Mouse (Mus musculus) liver, embryonic 16.5 days (tissue): ENCODE results near the gene Ctnnbl1. TPM values are rescaled to one million over a fixed set of nuclear protein-coding genes. Genes with fewer than 3 reads are reported as not detected.

Experiments
- ATAC-seq: fragments of 200-750 bp; cut with Nextera tagmentation; 2 replicates; pipeline ENCODE4 v1.8.0; 2017; ENCODE audit warnings: low read depth, mild to moderate bottlenecking, moderate number of reproducible peaks, moderate library complexity
- H3K27ac ChIP-seq: fragments of 300-500 bp; sonication (generic); 2 replicates; pipeline ENCODE4 v1.5.1; 2014; ENCODE audit warnings: mild to moderate bottlenecking, low read length
- H3K27me3 ChIP-seq: fragments of 300-500 bp; sonication (generic); 2 replicates; pipeline ENCODE4 v1.6.1; 2014; ENCODE audit warnings: low read depth, low read length, mixed read lengths; ENCODE audit not compliant: control insufficient read depth, insufficient read depth
- H3K36me3 ChIP-seq: fragments of 300-500 bp; sonication (generic); 2 replicates; pipeline ENCODE4 v1.6.1; 2014; ENCODE audit warnings: mild to moderate bottlenecking; ENCODE audit not compliant: control insufficient read depth, insufficient read depth
- H3K4me1 ChIP-seq: fragments of 300-500 bp; sonication (generic); 2 replicates; pipeline ENCODE4 v1.6.1; 2014; ENCODE audit warnings: low read depth, low read length, mixed read lengths; ENCODE audit not compliant: control insufficient read depth
- H3K4me2 ChIP-seq: fragments of 300-500 bp; sonication (generic); 2 replicates; pipeline ENCODE4 v1.6.1; 2014; ENCODE audit warnings: low read depth, low read length, mixed read lengths
- H3K4me3 ChIP-seq: fragments of 300-500 bp; sonication (generic); 2 replicates; pipeline ENCODE4 v1.5.1; 2014; ENCODE audit warnings: low read depth, mild to moderate bottlenecking, low read length
- H3K9ac ChIP-seq: fragments of 300-500 bp; sonication (generic); 2 replicates; pipeline ENCODE4 v1.6.1; 2014; ENCODE audit warnings: low read depth, low read length
- H3K9me3 ChIP-seq: fragments of 300-500 bp; sonication (generic); replicated peaks from 2 replicates; pipeline ENCODE4 v1.6.1; 2016; ENCODE audit warnings: low read length; ENCODE audit not compliant: control insufficient read depth
- WGBS: fragments of 180-500 bp; shearing (Covaris S2); extraction: QIAGEN DNeasy Blood & Tissue Kit; methylation state at CpG from one replicate; pipeline ENCODE4 v1.1.7; 2014; ENCODE audit not compliant: insufficient replicate concordance; 5-methylcytosine and 5-hydroxymethylcytosine counted together
- polyA plus RNA-seq: library from polyadenylated mRNA; unstranded; fragments of >200 nt; fragmentation: Nextera tagmentation; extraction: Ambion mirVana; gene quantifications from 2 replicates; pipeline ENCODE4 v1.2.1, GENCODE M21; 2015

Ctnnbl1 gene
- polyA plus RNA-seq, 1 experiment from 2014 or later: 19.8 TPM

DNA sequence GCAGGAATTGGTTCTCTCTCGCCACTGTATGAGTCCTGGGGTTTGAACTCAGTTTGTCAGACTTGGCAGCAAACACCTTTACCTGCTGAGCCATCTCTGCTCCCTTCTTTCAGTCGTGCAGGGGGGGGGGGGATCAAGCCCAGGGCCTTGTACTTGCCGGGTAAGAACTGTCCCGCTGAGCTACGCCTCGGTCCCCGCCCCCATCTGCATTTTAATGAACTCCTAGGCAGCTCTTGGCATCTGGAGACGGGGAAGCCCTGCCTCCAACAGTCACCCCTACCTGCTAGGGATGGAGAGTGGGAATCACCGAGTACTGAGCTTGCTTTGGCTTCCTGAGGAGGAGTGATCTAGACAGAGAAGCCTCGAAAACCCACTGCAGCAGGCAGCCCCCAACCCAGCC lies 181.3 kb downstream of the Ctnnbl1 start:
- Histone ChIP-seq H3K4me1 (no peaks in the 10 kb centered on the region), H3K9me3 (no peaks in the 10 kb centered on the region), H3K27ac (no peak overlapping the region), H3K9ac (no peak overlapping the region), H3K4me3 (no peak overlapping the region), H3K36me3 (no peaks in the 10 kb centered on the region), H3K4me2 (no peak overlapping the region), H3K27me3 (peaks cover 33% of the 10 kb centered on the region)
- no peak for ATAC-seq
- WGBS: 9% methylated on average over 10 of the region's 10 CpGs

DNA sequence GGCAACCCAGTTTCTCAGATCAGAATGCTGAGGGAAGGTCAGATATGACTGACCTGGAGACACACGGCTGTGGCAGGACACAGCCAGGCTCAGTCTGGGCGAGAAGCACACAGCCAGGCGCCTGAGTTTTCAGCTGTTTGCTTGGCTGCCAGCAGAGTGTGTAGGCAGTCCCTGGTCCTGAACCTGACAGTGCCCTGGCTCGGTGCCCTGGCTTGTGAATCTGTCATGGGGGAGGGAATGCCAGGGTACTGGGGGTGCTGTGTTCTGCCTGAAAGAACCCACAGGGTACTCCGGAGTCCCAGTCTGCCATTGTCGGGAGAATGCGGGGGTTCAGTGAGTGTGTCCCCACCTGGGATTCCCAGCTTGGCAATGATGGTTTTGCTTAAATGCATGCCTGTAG lies 184.3 kb downstream of the Ctnnbl1 start:
- Histone ChIP-seq H3K36me3 (no peaks in the 10 kb centered on the region), H3K27ac (no peak overlapping the region), H3K27me3 (peaks cover 4% of the 10 kb centered on the region; the same call in 1 of the 2 replicates), H3K9ac (no peak overlapping the region), H3K9me3 (no peaks in the 10 kb centered on the region), H3K4me3 (no peak overlapping the region), H3K4me1 (no peaks in the 10 kb centered on the region), H3K4me2 (no peak overlapping the region)
- 59% methylated on average over 7 of the region's 7 CpGs for WGBS
- ATAC-seq: no peak

DNA sequence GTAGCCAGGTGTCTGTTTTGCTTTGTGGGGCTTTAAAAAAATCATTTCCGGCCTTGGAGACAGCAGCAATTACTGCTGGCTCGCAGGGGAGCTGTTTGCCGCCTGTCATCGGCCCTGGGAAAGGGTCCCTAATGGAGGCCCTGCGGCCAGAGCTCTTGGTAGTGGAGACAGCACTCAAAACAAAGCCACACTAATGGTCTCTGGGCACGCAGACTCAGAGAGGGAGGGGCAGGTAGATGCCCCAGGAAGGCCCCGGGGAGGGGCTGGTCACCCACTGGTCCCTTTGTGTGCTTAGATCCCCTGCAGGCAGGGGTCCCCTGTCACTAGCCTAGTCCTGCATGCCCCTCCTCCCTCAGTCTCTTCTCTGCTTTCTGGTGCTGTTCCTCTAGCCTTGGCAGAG lies 186.2 kb downstream of the Ctnnbl1 start:
- no peak for ATAC-seq
- H3K9ac ChIP-seq: no peak overlapping the region
- H3K27ac ChIP-seq: no peak overlapping the region
- no peak overlapping the region for H3K4me3 ChIP-seq
- H3K4me2 ChIP-seq: no peak overlapping the region
- H3K36me3 ChIP-seq: no peaks in the 10 kb centered on the region
- H3K27me3 ChIP-seq: no peaks in the 10 kb centered on the region; the same call in 1 of the 2 replicates
- H3K9me3 ChIP-seq: no peaks in the 10 kb centered on the region
- H3K4me1 ChIP-seq: no peaks in the 10 kb centered on the region
- 4% methylated on average over 7 of the region's 7 CpGs for WGBS

DNA sequence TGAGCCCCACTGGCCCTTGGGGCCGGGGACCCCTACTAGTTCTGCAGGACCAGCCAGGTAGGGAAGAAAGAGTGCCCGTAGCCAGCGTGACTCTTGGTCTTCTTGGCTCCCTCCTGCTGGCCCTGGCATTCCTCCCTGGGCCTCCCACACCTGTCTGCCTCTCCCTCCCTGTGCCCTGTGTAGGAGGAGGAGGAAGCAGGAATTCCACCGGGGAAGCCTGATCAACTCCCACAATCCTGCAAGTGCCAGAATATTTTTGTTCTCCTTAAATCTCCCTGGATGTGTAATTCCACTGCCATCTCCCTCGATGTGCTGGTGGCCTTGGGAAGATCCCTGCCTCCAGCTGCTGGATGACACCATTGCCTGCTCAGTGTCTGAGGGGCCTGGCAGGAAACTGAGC lies 187.3 kb downstream of the Ctnnbl1 start:
- 49% methylated on average over 5 of the region's 5 CpGs for WGBS
- Histone ChIP-seq H3K9me3 (no peaks in the 10 kb centered on the region), H3K9ac (no peak overlapping the region), H3K4me2 (no peak overlapping the region), H3K36me3 (no peaks in the 10 kb centered on the region), H3K4me1 (no peaks in the 10 kb centered on the region), H3K4me3 (no peak overlapping the region), H3K27ac (no peak overlapping the region), H3K27me3 (no peaks in the 10 kb centered on the region; the same call in 1 of the 2 replicates)
- no peak for ATAC-seq

DNA sequence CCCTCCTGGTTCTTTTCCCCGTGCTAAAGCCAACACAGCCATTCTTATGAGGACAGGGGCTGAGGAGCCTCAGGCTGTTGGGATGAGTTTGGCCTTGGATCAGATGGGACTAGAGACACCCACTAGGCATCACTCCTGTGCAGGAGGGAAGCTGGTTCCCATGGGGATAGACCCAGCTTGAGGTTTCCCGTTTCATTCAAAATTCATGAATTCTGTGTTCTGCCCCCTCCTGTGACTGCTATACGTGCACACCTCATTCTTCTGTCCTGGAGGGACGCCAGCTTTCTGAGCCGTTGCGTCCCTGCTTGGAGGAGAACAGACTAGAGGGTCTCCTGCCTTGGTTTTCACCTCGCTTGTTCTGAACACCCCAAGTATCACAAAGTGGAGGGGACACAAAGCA lies 189.3 kb downstream of the Ctnnbl1 start:
- ATAC-seq: no peak
- whole genome bisulfite sequencing: 58% methylated on average over 7 of the region's 7 CpGs
- Histone ChIP-seq H3K27me3 (no peaks in the 10 kb centered on the region; the same call in 1 of the 2 replicates), H3K9me3 (no peaks in the 10 kb centered on the region), H3K9ac (no peak overlapping the region), H3K4me3 (no peak overlapping the region), H3K4me2 (no peak overlapping the region), H3K36me3 (no peaks in the 10 kb centered on the region), H3K4me1 (no peaks in the 10 kb centered on the region), H3K27ac (no peak overlapping the region)

DNA sequence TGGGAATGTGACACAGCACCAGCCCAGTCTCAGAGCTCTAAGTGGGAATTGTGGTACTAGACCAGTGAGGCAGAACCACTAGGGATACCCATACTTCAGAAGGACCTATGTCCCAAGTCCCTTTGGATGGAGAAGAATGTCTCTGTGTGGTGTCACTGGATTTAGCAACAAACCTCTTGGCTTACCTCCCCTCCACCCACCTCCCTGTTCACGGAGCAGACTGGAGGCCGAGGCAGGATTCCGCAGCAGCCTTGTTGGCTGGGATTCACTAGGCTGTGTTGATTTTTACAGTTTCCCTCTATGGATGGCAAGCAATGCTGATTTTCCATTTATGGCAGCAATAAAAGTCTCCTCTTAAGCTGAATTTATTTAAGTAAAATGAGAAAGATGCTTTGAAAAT lies 189.7 kb downstream of the Ctnnbl1 start:
- Histone ChIP-seq H3K36me3 (no peaks in the 10 kb centered on the region), H3K4me3 (no peak overlapping the region), H3K4me1 (no peaks in the 10 kb centered on the region), H3K27me3 (no peaks in the 10 kb centered on the region; the same call in 1 of the 2 replicates), H3K4me2 (no peak overlapping the region), H3K9ac (no peak overlapping the region), H3K9me3 (no peaks in the 10 kb centered on the region), H3K27ac (no peak overlapping the region)
- 58% methylated on average over 3 of the region's 3 CpGs for WGBS
- ATAC-seq: no peak

DNA sequence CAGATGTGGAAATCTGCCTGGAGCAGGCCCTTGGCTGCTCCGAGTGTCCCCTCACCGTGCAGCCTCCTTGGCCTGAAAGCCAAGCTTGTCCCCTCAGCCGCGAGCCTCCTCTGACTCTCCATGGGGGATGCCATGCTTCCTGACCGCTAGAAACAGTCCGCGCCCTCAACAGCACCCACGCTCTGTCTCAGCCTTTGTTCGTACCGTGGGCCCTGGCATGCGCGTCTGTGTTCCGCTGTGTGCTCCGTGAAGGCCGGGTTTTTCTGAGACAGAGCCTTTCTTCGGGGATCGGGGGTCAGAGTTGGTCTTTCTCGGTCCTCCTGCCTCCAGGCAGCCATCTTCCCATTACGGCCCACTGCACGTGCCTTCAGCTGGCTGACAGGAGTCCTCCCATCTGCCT lies 190.2 kb downstream of the Ctnnbl1 start:
- WGBS: 51% methylated on average over 20 of the region's 20 CpGs
- Histone ChIP-seq H3K4me2 (no peak overlapping the region), H3K27me3 (no peaks in the 10 kb centered on the region; the same call in 1 of the 2 replicates), H3K9me3 (no peaks in the 10 kb centered on the region), H3K9ac (no peak overlapping the region), H3K27ac (no peak overlapping the region), H3K36me3 (no peaks in the 10 kb centered on the region), H3K4me1 (no peaks in the 10 kb centered on the region), H3K4me3 (no peak overlapping the region)
- no peak for ATAC-seq

DNA sequence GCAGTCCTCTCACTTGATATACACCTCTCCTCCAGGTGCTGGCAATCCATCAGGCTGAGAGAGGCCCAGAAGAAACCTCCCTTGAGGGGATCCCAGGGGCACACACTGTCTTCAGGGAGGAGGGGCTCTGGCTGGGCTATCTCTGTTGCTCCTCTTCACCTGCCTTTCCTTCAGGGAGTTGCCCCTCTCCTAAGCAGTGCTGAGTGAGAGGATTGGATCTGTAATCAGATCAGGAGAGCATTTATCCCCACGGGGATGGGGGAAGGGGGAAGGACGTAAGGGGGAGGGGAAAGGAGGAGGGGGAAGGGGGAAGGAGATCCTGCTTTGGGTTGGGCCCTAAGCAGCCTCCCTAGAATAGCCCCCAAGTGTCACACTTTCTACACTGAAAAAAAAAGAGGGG lies 190.6 kb downstream of the Ctnnbl1 start:
- H3K36me3 ChIP-seq: no peaks in the 10 kb centered on the region
- H3K9me3 ChIP-seq: no peaks in the 10 kb centered on the region
- WGBS: 17% methylated on average over 2 of the region's 2 CpGs
- no peaks in the 10 kb centered on the region; the same call in 1 of the 2 replicates for H3K27me3 ChIP-seq
- no peak overlapping the region for H3K4me2 ChIP-seq
- no peak overlapping the region for H3K9ac ChIP-seq
- no peak overlapping the region for H3K27ac ChIP-seq
- H3K4me3 ChIP-seq: no peak overlapping the region
- no peaks in the 10 kb centered on the region for H3K4me1 ChIP-seq
- no peak for ATAC-seq

DNA sequence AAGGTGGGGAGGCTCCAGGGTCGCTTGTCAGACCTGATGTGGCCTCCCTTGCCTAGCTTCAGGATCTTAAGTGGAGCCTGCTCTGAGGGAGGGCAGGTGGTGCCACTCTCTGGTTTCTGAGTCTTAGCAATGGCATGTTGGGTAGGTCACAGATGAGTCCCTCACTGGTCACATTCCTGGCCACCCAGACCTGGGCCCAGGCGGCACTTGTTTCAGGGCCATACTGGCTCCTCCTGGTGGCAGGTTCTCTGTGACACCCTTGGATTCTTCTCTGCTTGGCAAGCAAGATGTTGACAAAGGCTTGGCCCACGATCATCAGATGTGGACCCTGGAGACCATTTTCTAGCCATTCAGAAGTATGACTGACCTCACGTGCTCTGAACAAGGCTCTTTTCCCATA lies 195.5 kb downstream of the Ctnnbl1 start:
- 48% methylated on average over 4 of the region's 4 CpGs for WGBS
- H3K36me3 ChIP-seq: no peaks in the 10 kb centered on the region
- H3K4me3 ChIP-seq: no peak overlapping the region
- ATAC-seq: no peak
- H3K9me3 ChIP-seq: no peaks in the 10 kb centered on the region
- H3K27ac ChIP-seq: no peak overlapping the region
- no peak overlapping the region for H3K9ac ChIP-seq
- H3K4me1 ChIP-seq: peaks cover 4% of the 10 kb centered on the region
- H3K27me3 ChIP-seq: no peaks in the 10 kb centered on the region
- H3K4me2 ChIP-seq: no peak overlapping the region
